Mouse (Mus musculus): ENCODE data around the gene Sebox.
A peak's percentile ranks its signal among the peaks of the same experiment; 100 is the strongest.

Gene Sebox

GRCm38 (mm10) chr11:78502909-78503650 is at the start of gene Sebox:
TSS of gene Sebox (plus strand) at chr11:78503447.
- DNase-seq (ENCODE audit: low spot score) = no peak

- DNase-seq (ENCODE audit: low spot score) = peak; percentile 74
These were observed 49.6 kb upstream of the Sebox start for GRCm38 (mm10) chr11:78453675-78454074.

- no peak for DNase-seq (ENCODE audit: low spot score)
These were observed 49.0 kb upstream of the Sebox start for GRCm38 (mm10) chr11:78454276-78454675.

DNA sequence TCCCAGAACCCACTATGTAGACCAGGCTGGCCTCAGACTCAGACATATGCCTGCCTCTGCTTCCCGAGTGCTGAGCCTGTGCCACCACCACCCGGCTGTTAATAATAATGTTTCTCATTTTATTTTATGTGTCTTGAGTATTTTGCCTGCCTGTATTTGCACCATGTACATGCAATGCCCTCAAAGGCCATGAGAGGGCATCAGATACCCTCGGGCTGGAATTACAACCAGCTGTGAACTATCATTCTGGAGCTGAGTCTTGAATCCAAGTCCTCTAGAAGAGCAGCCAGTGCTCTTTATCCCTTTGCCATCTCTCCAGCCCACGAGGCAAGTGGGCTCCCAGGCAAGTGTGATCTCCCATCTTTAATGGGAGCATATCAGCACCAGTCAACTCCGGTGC is 47.9 kb upstream of the Sebox start:
- peak; percentile 51 for DNase-seq (ENCODE audit: low spot score)

GRCm38 (mm10) chr11:78458740-78459139 is 44.5 kb upstream of the Sebox start:
- no peak for DNase-seq (ENCODE audit: low spot score)

DNA sequence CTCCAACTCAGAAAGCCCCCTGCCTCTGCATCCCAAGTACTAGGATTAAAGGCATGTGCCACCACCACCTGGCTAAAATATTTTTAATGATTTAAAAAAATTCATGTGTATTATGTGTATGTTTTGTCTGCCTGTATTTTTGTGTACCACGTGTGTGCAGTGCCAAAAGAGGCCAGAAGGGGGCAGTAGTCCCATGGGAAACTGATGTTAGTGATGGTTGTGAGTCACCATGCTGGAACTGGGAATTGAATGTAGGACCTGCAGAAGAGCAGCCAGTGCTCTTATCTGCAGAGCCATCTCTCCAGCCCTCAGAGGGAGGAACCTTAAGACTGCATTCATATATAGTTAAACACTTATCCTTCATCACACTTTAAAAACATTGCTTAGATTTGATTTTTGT is 41.4 kb upstream of the Sebox start:
- DNase-seq (ENCODE audit: low spot score) = no peak

DNA sequence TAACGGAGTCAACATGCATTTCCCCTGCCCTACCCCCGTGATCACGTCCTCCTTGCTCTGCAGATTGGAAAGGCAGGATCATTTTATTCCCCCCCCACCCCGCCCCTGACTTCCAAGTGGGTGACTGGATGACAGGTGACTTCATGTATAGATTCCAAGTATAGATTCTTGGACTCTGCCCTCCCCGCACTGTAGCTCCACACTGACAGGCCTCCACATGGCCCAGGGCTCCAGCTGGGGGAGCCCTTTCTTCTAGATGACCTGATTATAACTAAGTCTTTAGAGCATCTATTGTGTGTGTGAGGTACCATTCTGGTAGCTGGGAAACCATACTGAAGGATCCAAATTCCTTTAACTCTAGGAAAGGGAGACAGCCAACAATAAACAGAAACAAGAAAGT is 40.6 kb upstream of the Sebox start:
- no peak for DNase-seq (ENCODE audit: low spot score)

- no peak for DNase-seq (ENCODE audit: low spot score)
These were observed 39.8 kb upstream of the Sebox start for GRCm38 (mm10) chr11:78463286-78464036.

DNA sequence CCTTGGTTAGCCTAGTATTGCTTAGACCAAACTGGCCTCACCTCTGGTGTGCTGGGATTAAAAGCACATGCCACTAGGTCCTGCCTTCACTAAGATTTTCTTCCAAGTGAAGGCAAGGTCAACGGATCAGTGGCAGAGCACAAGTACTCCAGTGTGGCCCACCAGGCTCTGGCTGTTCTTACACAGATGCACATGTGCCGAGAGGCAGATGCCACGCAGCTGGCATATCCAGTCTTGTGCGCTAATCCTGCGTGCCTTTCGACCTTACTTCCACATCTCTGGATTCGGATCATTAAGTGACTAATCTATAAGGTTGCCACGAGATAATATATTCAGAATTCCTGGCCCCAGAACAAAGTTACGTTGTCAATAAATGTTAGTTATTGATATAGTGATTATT is 38.1 kb upstream of the Sebox start:
- peak; percentile 50 for DNase-seq (ENCODE audit: low spot score)

DNA sequence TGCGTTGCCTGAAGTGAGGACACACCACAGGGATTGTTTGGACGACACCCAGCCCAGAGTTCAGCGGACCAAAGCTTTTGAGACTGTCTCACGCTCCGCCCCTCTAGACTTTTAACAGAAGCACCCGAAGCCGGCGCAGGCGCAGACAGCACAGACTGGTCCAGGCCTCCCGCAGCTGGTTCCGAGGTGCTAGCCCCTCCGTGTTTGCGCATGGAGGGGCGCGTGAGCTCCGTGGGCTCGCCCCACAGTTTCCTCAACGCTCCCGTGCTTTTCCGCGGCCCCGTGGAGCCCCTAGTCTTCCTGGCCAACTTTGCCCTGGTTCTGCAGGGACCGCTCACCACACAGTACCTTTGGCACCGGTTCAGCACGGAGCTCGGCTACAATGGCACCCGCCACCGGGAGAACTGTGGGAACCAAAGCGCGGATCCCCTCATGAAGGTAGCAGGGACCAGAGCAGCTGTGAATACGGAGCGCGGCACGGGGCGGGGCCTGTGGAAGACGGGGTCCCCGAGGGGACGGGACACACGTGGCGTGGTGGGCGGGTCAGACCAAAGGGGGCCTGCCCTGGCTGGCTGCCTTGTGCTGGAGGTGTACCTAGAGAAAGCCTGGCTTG is 37.6 kb upstream of the Sebox start, which contains the start of gene Slc46a1:
Gene Slc46a1 (plus strand): TSS at position 130 of the 613 bp plus-strand sequence.
- DNase-seq (ENCODE audit: low spot score) = peak; percentile 82

DNA sequence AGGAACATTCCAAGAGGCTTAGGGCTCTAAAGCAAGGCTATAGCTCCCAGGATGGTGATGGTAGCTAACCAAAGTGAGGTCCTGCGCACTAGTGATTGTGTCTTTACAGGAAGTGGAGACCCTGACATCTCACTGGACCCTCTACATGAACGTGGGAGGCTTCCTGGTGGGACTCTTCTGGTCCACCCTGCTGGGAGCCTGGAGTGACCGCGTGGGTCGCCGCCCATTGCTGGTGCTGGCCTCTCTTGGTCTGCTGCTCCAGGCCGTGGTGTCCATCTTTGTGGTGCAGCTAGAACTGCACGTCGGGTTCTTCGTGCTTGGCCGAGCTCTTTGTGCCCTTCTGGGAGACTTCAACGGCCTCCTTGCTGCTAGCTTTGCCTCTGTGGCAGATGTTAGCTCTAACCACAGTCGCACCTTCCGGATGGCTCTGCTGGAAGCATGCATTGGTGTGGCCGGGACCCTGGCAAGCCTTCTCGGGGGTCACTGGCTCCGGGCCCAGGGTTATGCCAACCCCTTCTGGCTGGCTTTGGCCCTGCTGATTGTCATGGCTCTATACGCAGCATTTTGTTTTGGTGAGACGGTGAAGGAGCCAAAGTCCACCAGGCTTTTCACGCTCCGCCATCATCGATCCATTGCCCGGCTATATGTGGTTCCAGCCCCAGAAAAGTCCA is 36.9 kb upstream of the Sebox start:
- no peak for DNase-seq (ENCODE audit: low spot score)

GRCm38 (mm10) chr11:78467515-78467914 is 35.7 kb upstream of the Sebox start:
- no peak for DNase-seq (ENCODE audit: low spot score)

DNA sequence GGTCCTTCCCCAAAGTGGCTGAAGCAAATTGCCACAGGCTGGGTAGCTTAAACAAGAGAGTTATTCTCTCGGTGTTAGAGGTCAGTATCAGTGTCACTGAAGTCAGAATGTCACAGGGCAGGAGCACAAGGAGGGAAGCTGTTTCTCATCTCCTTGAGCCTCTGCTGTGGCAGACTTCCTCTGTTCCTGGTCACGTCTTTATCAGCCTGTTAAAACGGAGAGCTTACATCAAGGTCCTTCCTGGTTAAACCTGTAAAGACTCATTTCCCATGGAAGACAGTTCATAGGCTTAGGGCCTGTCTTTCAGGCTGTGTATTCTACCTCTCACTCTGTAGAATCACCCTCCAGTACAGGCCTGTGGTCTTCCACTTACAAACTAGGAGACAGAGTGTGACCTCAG is 35.3 kb upstream of the Sebox start:
- DNase-seq (ENCODE audit: low spot score) = no peak

DNA sequence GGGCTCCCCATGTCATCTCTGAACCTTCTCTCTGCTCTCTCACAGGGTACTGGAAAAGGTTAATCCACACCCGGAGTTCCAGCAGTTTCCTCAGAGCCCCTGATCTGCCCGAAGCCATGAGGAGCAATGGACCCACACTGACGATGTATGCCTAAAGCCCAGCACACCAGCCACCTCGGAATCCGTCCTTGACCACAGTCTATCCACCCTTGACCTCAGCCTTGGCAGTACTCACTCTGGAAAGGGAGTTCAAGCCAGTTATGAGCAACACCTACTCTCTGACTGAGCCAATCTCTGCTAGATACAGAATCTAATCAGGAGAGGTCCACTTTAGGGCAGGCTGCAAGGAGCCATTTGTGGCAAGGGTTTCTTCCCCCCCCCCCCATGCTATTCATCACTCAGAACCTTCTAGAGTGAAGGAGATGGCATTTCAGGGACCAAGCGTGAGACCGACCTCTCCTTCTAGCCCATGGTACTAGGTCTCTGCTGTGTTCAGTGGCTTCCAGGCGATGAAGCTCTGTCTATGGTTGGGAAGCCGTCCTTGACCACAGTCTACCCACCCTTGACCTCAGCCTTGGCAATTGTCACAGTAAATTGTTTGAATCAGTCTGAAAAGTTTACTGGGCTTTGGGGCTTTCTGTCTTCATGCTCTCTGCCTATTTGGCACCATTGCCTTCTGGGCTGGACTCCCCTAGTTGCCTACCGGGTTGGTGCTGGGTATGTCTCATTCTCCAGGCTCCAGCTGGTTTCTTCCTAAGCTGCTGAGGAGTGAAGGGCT is 31.7 kb upstream of the Sebox start:
- DNase-seq (ENCODE audit: low spot score) = no peak

- no peak for DNase-seq (ENCODE audit: low spot score)
These were observed 28.0 kb upstream of the Sebox start for GRCm38 (mm10) chr11:78475289-78475688.

DNA sequence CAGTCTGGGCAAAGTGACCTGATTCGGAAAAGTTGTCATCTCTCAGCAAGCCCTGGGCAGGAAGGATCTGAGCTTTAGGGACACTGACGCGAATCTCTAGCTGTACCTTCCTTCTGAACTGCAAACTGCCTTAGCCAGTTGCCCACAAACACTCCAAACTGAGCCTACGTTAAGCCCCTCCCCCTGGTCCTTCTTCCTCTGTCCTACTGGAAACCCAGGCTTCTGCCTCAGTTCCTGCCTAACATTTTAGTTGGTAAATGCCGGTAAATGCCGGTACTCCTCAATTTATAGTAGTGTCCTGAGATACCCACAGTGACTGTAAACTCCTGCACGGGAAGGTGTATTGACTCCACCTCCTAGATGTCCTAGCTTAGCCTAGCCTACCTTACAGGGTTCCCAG is 19.6 kb upstream of the Sebox start:
- DNase-seq (ENCODE audit: low spot score) = no peak

DNA sequence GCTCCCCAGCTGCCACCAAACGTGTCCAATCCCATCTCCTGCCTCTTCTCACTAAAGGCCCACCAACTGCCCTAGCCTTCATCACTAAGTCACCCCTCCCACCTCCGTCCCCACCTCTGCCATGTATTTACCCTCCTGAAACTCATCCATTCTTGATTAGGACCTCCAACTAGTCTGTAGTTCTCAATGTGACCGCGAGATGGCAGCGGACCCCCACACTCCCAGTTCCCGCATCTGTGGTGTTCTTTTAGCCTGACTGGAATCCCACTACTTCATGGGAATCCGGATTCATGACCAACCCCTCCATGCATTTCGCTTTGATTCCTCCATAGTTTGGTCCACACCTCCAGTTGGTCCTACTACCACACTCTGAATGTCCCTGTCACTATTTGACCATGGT is 15.1 kb upstream of the Sebox start:
- peak; percentile 90 for DNase-seq (ENCODE audit: low spot score)

GRCm38 (mm10) chr11:78490781-78491241 is 12.4 kb upstream of the Sebox start:
- DNase-seq (ENCODE audit: low spot score) = peak; percentile 71

DNA sequence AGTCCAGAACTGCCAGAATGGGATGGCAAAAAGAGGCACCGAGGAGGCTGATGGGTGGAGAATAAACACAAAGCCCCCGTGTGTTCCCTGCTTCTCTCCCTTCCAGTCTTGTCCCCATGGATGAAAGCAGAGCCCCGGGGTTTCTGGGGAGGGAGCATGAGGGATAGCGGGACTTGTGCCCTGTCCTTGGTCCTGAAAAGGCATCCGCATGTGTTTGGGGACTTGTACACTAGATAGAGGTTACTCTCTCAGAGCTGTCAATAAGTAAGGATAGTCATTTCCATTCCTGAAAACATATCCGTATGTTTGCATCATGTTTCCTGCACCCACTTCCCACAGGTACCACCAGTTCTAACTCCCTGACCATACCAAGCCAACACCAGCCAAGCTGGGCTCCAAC is 7.3 kb upstream of the Sebox start:
- DNase-seq (ENCODE audit: low spot score) = peak; percentile 65

DNA sequence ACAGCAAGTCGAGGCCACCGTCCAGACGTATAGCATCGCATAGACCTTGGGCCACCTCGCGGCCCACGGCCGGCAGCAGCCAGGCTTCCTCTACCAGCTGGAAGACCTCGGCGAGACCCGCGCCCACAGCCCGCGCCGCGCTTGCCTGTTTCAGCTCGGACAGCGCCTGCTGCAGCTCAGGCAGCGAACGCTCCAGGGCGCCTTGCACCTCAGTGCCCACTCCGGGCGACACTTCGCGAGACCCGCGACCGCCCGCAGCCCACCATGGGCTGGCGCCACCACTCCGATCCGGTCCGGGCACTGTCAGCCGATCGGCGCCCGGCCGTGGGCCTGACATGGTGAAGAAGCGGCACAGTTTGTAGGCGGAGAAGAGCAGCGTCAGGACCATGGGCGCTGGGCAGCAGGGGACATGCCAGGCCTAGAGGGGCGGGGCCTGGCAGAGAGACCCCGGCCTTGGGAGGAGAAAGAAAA is 6.1 kb upstream of the Sebox start:
- no peak for DNase-seq (ENCODE audit: low spot score)
